8 mouse cellular contexts compared by ENCODE assay signal in the genomic region with DNA sequence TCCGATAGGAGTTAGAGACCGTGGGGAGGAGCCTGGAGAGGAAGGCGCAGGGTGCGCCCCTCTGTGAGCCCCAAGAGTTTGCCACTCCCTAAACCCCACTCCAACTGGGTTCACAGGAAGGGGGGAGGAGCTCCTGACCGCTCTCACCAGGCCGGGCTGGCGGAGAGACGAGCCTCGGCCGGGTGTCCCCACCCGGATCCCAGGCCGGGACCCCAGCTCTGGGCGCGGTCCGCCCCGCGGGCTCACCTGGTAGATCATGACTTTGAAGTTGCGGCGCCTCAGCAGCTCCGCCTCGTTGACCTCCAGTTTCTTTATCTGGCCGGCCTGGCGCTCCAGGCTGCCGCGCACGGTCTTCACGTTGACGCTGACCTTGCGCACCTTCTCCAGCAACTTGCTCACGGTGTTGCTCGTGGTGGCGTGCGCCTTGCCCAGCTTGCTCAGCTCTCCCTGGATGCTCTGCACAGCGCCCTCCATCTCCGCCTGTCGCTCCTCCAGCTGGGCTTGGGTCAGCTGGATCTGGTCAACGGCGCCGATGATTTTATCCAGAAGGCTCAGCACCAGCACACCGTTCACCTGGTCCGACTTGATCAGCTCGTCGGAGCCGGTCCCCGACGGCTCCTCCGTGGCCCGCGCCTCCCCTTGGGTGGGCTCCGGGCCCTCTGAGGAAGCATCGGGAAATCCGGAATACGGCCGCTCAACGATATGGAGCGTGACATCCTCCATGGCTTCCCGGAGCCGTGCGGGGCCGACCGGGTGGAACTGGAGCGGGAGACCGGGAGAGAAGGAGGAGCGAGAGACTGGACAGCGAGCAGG. TPM values are rescaled to one million over a fixed set of nuclear protein-coding genes. Genes with fewer than 3 reads are reported as not detected.
DNase-seq lines count a peak whose midpoint lies in the region; ATAC-seq and TF ChIP-seq lines count a peak whose summit lies in the region.

No protein-coding gene starts in this region.

- CTCF ChIA-PET in Patski (lab: Charles Lee): interaction anchor here (1.1 to 1.9 kb wide), 4 partner anchors 9 to 97 kb away, joined by 3 to 4 read pairs (median 4); no protein-coding TSS in a partner anchor

- in situ Hi-C loops in Patski (cut with MboI; ENCODE audit: low pct_unique_long_range_greater_than_20kb): loop anchor here (10.0 kb wide), 1 partner anchor 205 kb away; the partner anchor contains the start of genes Ccr10, Cntnap1 and Plekhh3

- ATAC-seq in Patski: peak; percentile 44
- ATAC-seq in forebrain, embryonic 14.5 days: no peak
- ATAC-seq in limb, embryonic 12.5 days (ENCODE audit: insufficient number of reproducible peaks, insufficient read depth, low FRiP score, low TSS enrichment, low read depth): peak; percentile 49; the same call in 1 of the 2 replicates
- no peak for ATAC-seq in midbrain, embryonic 11.5 days (ENCODE audit: low FRiP score)

- POLR2A ChIA-PET in Patski (lab: Charles Lee): interaction anchor here (0.7 to 1.3 kb wide), 5 partner anchors 32 to 99 kb away, joined by 3 to 5 read pairs (median 3); partner anchors contain the start of gene Naglu

- peak overlapping the region; percentile 28 for H3K4me3 ChIP-seq in forebrain, embryonic 14.5 days (ENCODE audit: low read depth, low read length)
- H3K4me3 ChIP-seq in limb, embryonic 12.5 days (replicated peaks): peak overlapping the region; percentile 49
- peak overlapping the region; percentile 29 for H3K4me3 ChIP-seq in midbrain, embryonic 11.5 days (ENCODE audit: low read depth, low read length)

- peak; percentile 31 to 40 for DNase-seq in B cell, adult 2 months
- DNase-seq in Patski (ENCODE audit: low read depth, low spot score): no peak
- DNase-seq in forebrain, embryonic 14.5 days (ENCODE audit: low spot score): no peak
- peak; percentile 75 for DNase-seq in heart, postnatal 4 days
- DNase-seq in midbrain, embryonic 11.5 days (ENCODE audit: low spot score, missing footprints): peak; percentile 94
- peak; percentile 30 for DNase-seq in urinary bladder, postnatal 25 days (ENCODE audit: low spot score)
- no peak for DNase-seq in spleen, postnatal 14 days (ENCODE audit: low spot score in 2 of 2)

- TF ChIP-seq CTCF in Patski (IDR thresholded peaks at IDR 0.05): no peak

- H3K36me3 ChIP-seq in forebrain, embryonic 14.5 days (ENCODE audit: control insufficient read depth, insufficient read depth, low read length): no peaks in the 10 kb centered on the region
- no peaks in the 10 kb centered on the region for H3K36me3 ChIP-seq in limb, embryonic 12.5 days
- H3K36me3 ChIP-seq in midbrain, embryonic 11.5 days (ENCODE audit: control insufficient read depth, insufficient read depth, low read length): no peaks in the 10 kb centered on the region

- no peaks in the 10 kb centered on the region for H3K27me3 ChIP-seq in Patski
- peaks cover 53% of the 10 kb centered on the region for H3K27me3 ChIP-seq in forebrain, embryonic 14.5 days (replicated peaks; ENCODE audit: control insufficient read depth, insufficient read depth, low read length)
- H3K27me3 ChIP-seq in limb, embryonic 12.5 days: peaks cover 97% of the 10 kb centered on the region
- H3K27me3 ChIP-seq in midbrain, embryonic 11.5 days (ENCODE audit: control insufficient read depth, insufficient read depth, low read length): peaks cover 46% of the 10 kb centered on the region

- H3K9ac ChIP-seq in forebrain, embryonic 14.5 days (ENCODE audit: low read length): peak overlapping the region; percentile 29; the same call in 1 of the 2 replicates
- H3K9ac ChIP-seq in limb, embryonic 12.5 days (replicated peaks): peak overlapping the region; percentile 61
- peak overlapping the region; percentile 33 for H3K9ac ChIP-seq in midbrain, embryonic 11.5 days (ENCODE audit: low read length)

- H3K9me3 ChIP-seq in forebrain, embryonic 14.5 days (replicated peaks; ENCODE audit: control insufficient read depth, low read length): no peaks in the 10 kb centered on the region
- H3K9me3 ChIP-seq in limb, embryonic 12.5 days: no peaks in the 10 kb centered on the region
- H3K9me3 ChIP-seq in midbrain, embryonic 11.5 days (ENCODE audit: control insufficient read depth, low read length): no peaks in the 10 kb centered on the region

- H3K27ac ChIP-seq in forebrain, embryonic 14.5 days (ENCODE audit: low read depth, low read length): no peak overlapping the region
- H3K27ac ChIP-seq in limb, embryonic 12.5 days: no peak overlapping the region
- H3K27ac ChIP-seq in midbrain, embryonic 11.5 days (ENCODE audit: low read depth, low read length): no peak overlapping the region

- WGBS in forebrain, embryonic 14.5 days: 2% methylated on average over 65 of the region's 65 CpGs
- WGBS in limb, embryonic 12.5 days: 1% methylated on average over 65 of the region's 65 CpGs
- WGBS in midbrain, embryonic 11.5 days: under 1% methylated on average over 65 of the region's 65 CpGs

- peaks cover 2% of the 10 kb centered on the region; the same call in 1 of the 2 replicates for H3K4me1 ChIP-seq in forebrain, embryonic 14.5 days (ENCODE audit: control insufficient read depth, insufficient read depth, low read length)
- H3K4me1 ChIP-seq in limb, embryonic 12.5 days (replicated peaks): peaks cover 19% of the 10 kb centered on the region
- H3K4me1 ChIP-seq in midbrain, embryonic 11.5 days (ENCODE audit: control insufficient read depth, insufficient read depth, low read length): peaks cover 9% of the 10 kb centered on the region; the same call in 1 of the 2 replicates

- H3K4me2 ChIP-seq in forebrain, embryonic 14.5 days (ENCODE audit: low read length): peak overlapping the region; percentile 46
- peak overlapping the region; percentile 75 for H3K4me2 ChIP-seq in limb, embryonic 12.5 days
- H3K4me2 ChIP-seq in midbrain, embryonic 11.5 days: peak overlapping the region; percentile 43

RNA-seq across cellular contexts. Expression of gene Cavin1, which starts 0.7 kb away (rescaled TPM):
- 211 TPM for polyA plus RNA-seq in Patski (2021)
- 15.6 and 21.1 TPM in 2 replicates for polyA plus RNA-seq in forebrain, embryonic 14.5 days (2014; fragmentation: Nextera tagmentation; extraction: Ambion mirVana)
- total RNA-seq in heart, postnatal 4 days (2021): 100 to 1,000 TPM; 479 to 498 TPM
- polyA plus RNA-seq in limb, embryonic 12.5 days (2016; fragmentation: Nextera tagmentation; extraction: Ambion mirVana): 38.4 and 48.2 TPM in 2 replicates
- polyA plus RNA-seq in midbrain, embryonic 11.5 days (2014; fragmentation: Nextera tagmentation; extraction: Ambion mirVana): 12.5 and 14.8 TPM in 2 replicates

RNA-seq across cellular contexts. Expression of gene Stat3, which starts 30.6 kb away (rescaled TPM):
- polyA plus RNA-seq in Patski (2021): 152 TPM
- 23.3 and 26.4 TPM in 2 replicates for polyA plus RNA-seq in forebrain, embryonic 14.5 days (2014; fragmentation: Nextera tagmentation; extraction: Ambion mirVana)
- 100 to 1,000 TPM; 111 to 115 TPM for total RNA-seq in heart, postnatal 4 days (2021)
- polyA plus RNA-seq in limb, embryonic 12.5 days (2016; fragmentation: Nextera tagmentation; extraction: Ambion mirVana): 40.5 and 40.8 TPM in 2 replicates
- 22.8 and 24.0 TPM in 2 replicates for polyA plus RNA-seq in midbrain, embryonic 11.5 days (2014; fragmentation: Nextera tagmentation; extraction: Ambion mirVana)

RNA-seq across cellular contexts. Expression of gene Atp6v0a1, which starts 39.3 kb away (rescaled TPM):
- 141 TPM for polyA plus RNA-seq in Patski (2021)
- polyA plus RNA-seq in forebrain, embryonic 14.5 days (2014; fragmentation: Nextera tagmentation; extraction: Ambion mirVana): 50.2 and 74.4 TPM in 2 replicates
- total RNA-seq in heart, postnatal 4 days (2021): 100 to 1,000 TPM; 112 to 115 TPM
- polyA plus RNA-seq in limb, embryonic 12.5 days (2016; fragmentation: Nextera tagmentation; extraction: Ambion mirVana): 26.9 and 29.4 TPM in 2 replicates
- 42.5 and 45.9 TPM in 2 replicates for polyA plus RNA-seq in midbrain, embryonic 11.5 days (2014; fragmentation: Nextera tagmentation; extraction: Ambion mirVana)

Comparison
In these comparisons a context has a peak if more than half of its experiments do, and no peak if none do; other contexts are left out.
1. DNase-seq: peak in B cell, adult 2 months (2 of 2), heart, postnatal 4 days (single experiment), midbrain, embryonic 11.5 days (single experiment) and urinary bladder, postnatal 25 days (single experiment); none in Patski (single experiment), forebrain, embryonic 14.5 days (single experiment) and spleen, postnatal 14 days (0 of 2).
2. ATAC-seq: peak in Patski (single experiment) and limb, embryonic 12.5 days (single experiment); none in forebrain, embryonic 14.5 days (single experiment) and midbrain, embryonic 11.5 days (single experiment).
3. Peak in every context shown above with its lines, with median percentiles within 50 percentile points of each other: H3K4me2 ChIP-seq, H3K4me3 ChIP-seq and H3K9ac ChIP-seq.